Mouse (Mus musculus): Measurements from ENCODE around the gene Gm11562. TPM values are rescaled to one million over a fixed set of nuclear protein-coding genes. Genes with fewer than 3 reads are reported as not detected.
"Not testable (repeated sequence)": the region's sequence is repeated elsewhere in the genome, so short reads cannot be mapped to it uniquely, and the experiment has no call there.

Gm11562 gene
- total RNA-seq (2021) = not detected
- long read RNA-seq, experiment 1 = 0 reads
- long read RNA-seq, experiment 2 = 0 reads

- no peak for DNase-seq
These were observed at the start of gene Gm11562 for GRCm38 (mm10) chr11:99620335-99620734. TSS of gene Gm11562 (minus strand) at chr11:99620435.

GRCm38 (mm10) chr11:99665860-99666259 is 45.6 kb upstream of the Gm11562 start, which contains the start of gene Krtap4-6:
TSS of gene Krtap4-6 (minus strand) at chr11:99665960.
- no peak for DNase-seq

GRCm38 (mm10) chr11:99662802-99663201 is 42.6 kb upstream of the Gm11562 start:
- no peak for DNase-seq

DNA sequence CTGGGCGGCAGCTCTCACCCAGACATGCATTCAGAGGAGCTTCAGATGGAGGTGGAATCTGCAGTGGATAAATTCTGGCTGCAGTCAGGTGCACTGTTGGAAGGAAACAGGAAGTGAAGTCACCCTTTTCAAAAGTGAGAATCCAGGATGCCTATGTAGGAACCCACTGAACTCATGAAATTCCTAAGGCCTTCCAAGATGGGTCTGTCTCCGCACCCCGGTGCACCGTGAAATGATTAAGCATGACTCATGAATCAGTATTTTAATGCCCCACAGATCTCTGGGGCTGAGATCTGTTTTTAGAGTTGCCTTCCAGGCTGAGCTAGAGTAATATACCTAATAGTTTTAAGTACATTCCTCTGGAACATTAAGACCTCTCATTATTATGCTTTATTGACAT is 39.0 kb upstream of the Gm11562 start:
- DNase-seq = no peak

- DNase-seq = not testable (repeated sequence)
These were observed 38.3 kb upstream of the Gm11562 start, which contains the start of gene Gm11563 for GRCm38 (mm10) chr11:99658467-99659010. TSS of gene Gm11563 (minus strand) at chr11:99658960.

- DNase-seq = no peak
These were observed 36.8 kb upstream of the Gm11562 start for GRCm38 (mm10) chr11:99657051-99657450.

DNA sequence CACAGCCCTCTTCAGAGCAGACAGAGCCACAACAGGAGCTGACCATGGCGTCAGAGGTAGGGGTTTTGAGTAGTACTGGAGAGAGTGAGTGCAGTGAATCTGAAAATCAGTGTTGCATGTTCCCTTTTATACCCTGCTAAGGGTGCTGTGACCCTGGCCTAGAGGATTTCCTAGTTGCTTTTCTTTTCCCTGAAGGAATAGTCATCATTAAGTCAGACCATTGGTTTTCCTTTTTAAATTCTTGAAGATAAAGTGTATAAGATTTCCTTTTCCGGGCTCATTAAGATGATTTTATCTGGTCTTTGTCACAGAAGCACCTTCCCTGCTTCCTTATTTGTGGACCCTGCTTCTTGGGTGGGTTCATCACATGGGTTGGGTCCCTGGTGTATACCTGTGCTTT is 29.9 kb upstream of the Gm11562 start, which contains the start of gene Gm11555:
Gene Gm11555 (minus strand): TSS at position 101 of the 400 bp plus-strand sequence.
- no peak for DNase-seq

- DNase-seq = no peak
These were observed 26.2 kb upstream of the Gm11562 start for GRCm38 (mm10) chr11:99646444-99646843.

DNA sequence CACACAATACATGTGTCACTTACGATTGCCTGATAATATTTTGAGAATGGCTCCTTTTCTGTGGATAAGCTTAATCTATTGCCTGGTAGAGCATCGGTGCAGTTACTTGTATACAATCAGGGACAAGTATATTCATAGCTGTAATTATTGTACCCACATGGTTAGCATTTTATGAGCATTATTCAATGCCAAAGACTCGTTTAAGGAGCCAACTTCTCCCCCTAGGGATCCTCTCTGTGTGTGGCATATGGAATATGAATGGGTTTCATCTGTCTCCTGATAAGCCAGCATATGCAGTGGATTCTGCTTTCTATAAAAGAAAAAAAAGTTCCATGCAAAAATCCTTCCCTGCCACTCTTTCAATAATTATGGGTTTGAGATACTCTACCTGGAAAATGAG is 24.1 kb upstream of the Gm11562 start:
- DNase-seq = no peak

GRCm38 (mm10) chr11:99643635-99644139 is 23.5 kb upstream of the Gm11562 start, which contains the start of gene Krtap4-7:
TSS of gene Krtap4-7 (minus strand) at chr11:99644089.
- DNase-seq = not testable (repeated sequence)

GRCm38 (mm10) chr11:99640926-99641325 is 20.7 kb upstream of the Gm11562 start:
- DNase-seq = no peak

- DNase-seq = no peak
These were observed 16.9 kb upstream of the Gm11562 start for GRCm38 (mm10) chr11:99637086-99637485.

GRCm38 (mm10) chr11:99634653-99635134 is 14.5 kb upstream of the Gm11562 start, which contains the start of gene Krtap4-2:
TSS of gene Krtap4-2 (minus strand) at chr11:99635084.
- no peak for DNase-seq

DNA sequence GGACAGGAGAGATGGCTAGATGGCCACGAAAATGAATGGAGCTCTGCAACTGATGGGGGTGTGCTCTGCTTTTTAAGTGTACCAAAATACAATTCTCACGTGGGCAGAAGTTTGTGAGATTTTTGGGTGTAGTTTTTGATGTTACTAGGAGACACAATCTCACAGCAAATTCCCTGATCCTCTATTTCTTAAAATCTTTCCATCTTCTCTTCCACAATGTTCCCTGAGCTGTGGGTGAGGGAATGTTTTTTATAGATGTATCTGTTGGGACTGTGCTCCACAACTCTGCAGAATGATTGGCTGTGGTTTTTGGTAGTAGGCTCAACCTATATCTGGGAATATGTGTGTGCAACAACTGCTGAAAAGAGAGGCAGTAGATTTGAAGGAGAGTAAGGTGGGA is 13.1 kb upstream of the Gm11562 start:
- DNase-seq = no peak

GRCm38 (mm10) chr11:99630890-99631289 is 10.7 kb upstream of the Gm11562 start:
- no peak for DNase-seq

- DNase-seq = no peak
These were observed 7.9 kb upstream of the Gm11562 start, which contains the start of gene Krtap4-1 for GRCm38 (mm10) chr11:99628138-99628537. TSS of gene Krtap4-1 (minus strand) at chr11:99628238.

DNA sequence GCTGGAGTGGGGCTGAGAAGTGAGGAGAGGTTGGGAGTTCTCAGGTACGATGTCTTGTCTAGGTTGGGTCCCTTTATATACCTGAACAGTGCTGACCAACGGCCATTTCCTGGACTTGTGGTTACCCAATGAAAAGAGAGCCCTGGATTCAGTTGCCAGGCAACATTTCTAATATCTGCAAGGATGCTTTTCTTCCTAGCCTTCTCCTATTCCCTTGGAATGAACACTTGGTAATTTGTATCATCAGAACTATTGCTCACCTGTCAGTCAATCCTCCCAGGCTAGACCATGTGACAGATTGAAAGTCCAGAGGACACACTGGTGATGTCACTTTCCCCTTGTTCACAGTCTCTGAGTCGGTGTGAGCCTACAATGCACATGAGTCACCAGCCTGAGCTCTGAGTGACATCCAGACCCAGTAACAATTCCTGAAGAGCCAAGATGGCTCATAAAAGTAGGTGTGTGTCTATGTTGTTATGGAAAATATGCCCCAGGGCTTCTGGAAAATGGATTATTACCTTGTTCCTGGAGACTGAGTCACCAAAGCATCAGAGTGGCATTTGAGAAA is 5.4 kb downstream of the Gm11562 start, which contains the start of gene Krtap2-4:
Gene Krtap2-4 (minus strand): TSS at position 51 of the 568 bp plus-strand sequence.
- no peak for DNase-seq

DNA sequence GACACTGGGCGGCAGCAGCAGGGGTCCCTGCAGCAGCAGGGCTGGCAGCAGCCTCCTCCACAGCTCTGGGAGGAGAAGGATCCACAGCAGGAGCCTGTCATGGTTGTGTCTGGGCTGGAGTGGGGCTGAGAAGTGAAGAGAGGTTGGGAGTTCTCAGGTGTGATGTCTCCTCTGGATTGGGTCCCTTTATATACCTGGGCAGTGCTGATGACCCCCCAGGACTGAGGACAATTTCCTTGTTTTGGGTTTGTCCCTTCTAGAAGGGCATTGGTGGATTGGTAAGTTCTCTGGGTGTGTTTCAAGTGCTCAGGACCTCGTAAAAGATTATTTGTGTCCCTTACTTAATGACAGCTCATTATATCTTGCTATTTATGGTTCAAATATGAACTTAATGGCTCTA is 10.1 kb downstream of the Gm11562 start, which contains the start of gene Gm11937:
Gene Gm11937 (minus strand): TSS at position 101 of the 400 bp plus-strand sequence.
- not testable (repeated sequence) for DNase-seq

GRCm38 (mm10) chr11:99609126-99609525 is 11.1 kb downstream of the Gm11562 start:
- no peak for DNase-seq

DNA sequence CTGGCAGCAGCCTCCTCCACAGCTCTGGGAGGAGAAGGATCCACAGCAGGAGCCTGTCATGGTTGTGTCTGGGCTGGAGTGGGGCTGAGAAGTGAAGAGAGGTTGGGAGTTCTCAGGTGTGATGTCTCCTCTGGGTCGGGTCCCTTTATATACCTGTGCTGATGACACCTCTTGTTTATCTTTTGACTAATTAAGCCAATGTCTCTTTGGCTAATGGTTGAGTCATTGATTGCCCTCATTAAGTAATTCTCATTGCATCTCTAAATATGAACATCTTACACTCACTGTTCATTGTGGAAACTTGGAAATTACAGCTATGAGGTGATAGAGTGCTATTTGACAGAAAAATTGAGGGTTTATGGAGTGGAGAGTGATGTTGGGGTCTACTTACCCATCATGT is 17.0 kb downstream of the Gm11562 start, which contains the start of gene Gm11938:
Gene Gm11938 (minus strand): TSS at position 101 of the 400 bp plus-strand sequence.
- DNase-seq = not testable (repeated sequence)

DNA sequence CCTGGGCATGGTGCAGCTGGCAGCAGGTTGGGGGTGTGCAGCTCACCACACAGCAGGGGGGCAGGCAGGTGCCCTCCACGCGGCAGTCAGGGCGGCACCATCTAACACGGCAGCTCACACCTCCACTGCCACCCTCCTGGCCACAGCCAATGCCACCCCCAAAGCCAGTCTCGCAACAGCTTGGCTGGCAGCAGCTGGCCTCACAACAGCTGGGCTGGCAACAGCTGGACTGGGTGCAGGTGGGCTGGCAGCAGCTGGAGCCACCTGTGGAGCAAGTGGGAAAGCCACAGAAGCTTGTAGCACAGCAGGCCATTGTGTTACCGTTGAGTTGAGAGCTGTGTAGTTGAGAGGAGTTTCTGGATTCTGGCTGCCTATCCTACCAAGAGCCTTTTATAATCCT is 22.5 kb downstream of the Gm11562 start, which contains the start of gene Krtap9-3:
Gene Krtap9-3 (minus strand): TSS at position 364 of the 400 bp plus-strand sequence.
- DNase-seq = not testable (repeated sequence)

- no peak for DNase-seq
These were observed 29.3 kb downstream of the Gm11562 start, which contains the start of gene Krtap1-3 for GRCm38 (mm10) chr11:99590981-99591380. TSS of gene Krtap1-3 (minus strand) at chr11:99591339.

- DNase-seq = no peak
These were observed 35.1 kb downstream of the Gm11562 start for GRCm38 (mm10) chr11:99585096-99585495.
